In genomic region chr10:53863486-53864357, GRCm38 (mm10) we compare ENCODE assay signal across 7 mouse cellular contexts.
DNase-seq lines count a peak whose midpoint lies in the region; ATAC-seq lines count a peak whose summit lies in the region.

No protein-coding gene starts in this region.

- WGBS in forebrain, embryonic 11.5 days, result 58% methylated on average over 7 of the region's 7 CpGs
- 43% methylated on average over 7 of the region's 7 CpGs for WGBS in hindbrain, embryonic 14.5 days

- no peaks in the 10 kb centered on the region for H3K4me1 ChIP-seq in forebrain, embryonic 11.5 days (replicated peaks; ENCODE audit: control insufficient read depth, insufficient read depth, low read length)
- H3K4me1 ChIP-seq in hindbrain, embryonic 14.5 days (replicated peaks; ENCODE audit: control insufficient read depth, insufficient read depth, low read length), result no peaks in the 10 kb centered on the region

- no peaks in the 10 kb centered on the region for H3K36me3 ChIP-seq in forebrain, embryonic 11.5 days (ENCODE audit: control insufficient read depth, insufficient read depth, low read length)
- no peaks in the 10 kb centered on the region for H3K36me3 ChIP-seq in hindbrain, embryonic 14.5 days (replicated peaks; ENCODE audit: control insufficient read depth, insufficient read depth)

- ATAC-seq in forebrain, embryonic 11.5 days (replicated peaks; ENCODE audit: low FRiP score), result peak; percentile 56; the same call in 1 of the 2 replicates
- ATAC-seq in hindbrain, embryonic 14.5 days (ENCODE audit: low FRiP score), result peak; percentile 92

- no peak overlapping the region for H3K4me2 ChIP-seq in forebrain, embryonic 11.5 days (ENCODE audit: low read depth, low read length, severe bottlenecking)
- no peak overlapping the region for H3K4me2 ChIP-seq in hindbrain, embryonic 14.5 days (replicated peaks)

- no peaks in the 10 kb centered on the region for H3K27me3 ChIP-seq in forebrain, embryonic 11.5 days (ENCODE audit: control insufficient read depth, insufficient read depth, low read length)
- no peaks in the 10 kb centered on the region for H3K27me3 ChIP-seq in hindbrain, embryonic 14.5 days (ENCODE audit: control insufficient read depth, insufficient read depth, low read length)

- H3K27ac ChIP-seq in forebrain, embryonic 11.5 days (ENCODE audit: low read depth, low read length), result no peak overlapping the region
- H3K27ac ChIP-seq in hindbrain, embryonic 14.5 days, result no peak overlapping the region

- no peaks in the 10 kb centered on the region for H3K9me3 ChIP-seq in forebrain, embryonic 11.5 days (ENCODE audit: control insufficient read depth, low read length)
- no peaks in the 10 kb centered on the region for H3K9me3 ChIP-seq in hindbrain, embryonic 14.5 days (ENCODE audit: control insufficient read depth, low read length)

- no peak overlapping the region for H3K9ac ChIP-seq in forebrain, embryonic 11.5 days (ENCODE audit: low read length)
- H3K9ac ChIP-seq in hindbrain, embryonic 14.5 days, result no peak overlapping the region

- DNase-seq in MN1 (ENCODE audit: low spot score), result peak; percentile 16
- peak; percentile 89 for DNase-seq in brain, adult 2 months (ENCODE audit: low read depth, low spot score)
- DNase-seq in forebrain, embryonic 11.5 days (ENCODE audit: low spot score), result peak; percentile 59
- DNase-seq in hindbrain, embryonic 14.5 days (ENCODE audit: low spot score), result peak; percentile 91
- DNase-seq in layer of hippocampus, postnatal 36 days, result peak; percentile 26 to 45
- peak; percentile 63 for DNase-seq in lung, postnatal 14 days
- peak; percentile 48 for DNase-seq in right cerebral cortex, adult 18-20 months

- no peak overlapping the region for H3K4me3 ChIP-seq in forebrain, embryonic 11.5 days (ENCODE audit: low read depth, low read length)
- no peak overlapping the region for H3K4me3 ChIP-seq in hindbrain, embryonic 14.5 days (replicated peaks; ENCODE audit: low read length)

Comparison
In these comparisons a context has a peak if more than half of its experiments do, and no peak if none do; other contexts are left out.
1. DNase-seq: peak in every context shown above with its lines; median percentile 91 in hindbrain, embryonic 14.5 days; 89 in brain, adult 2 months; 63 in lung, postnatal 14 days; 59 in forebrain, embryonic 11.5 days; 48 in right cerebral cortex, adult 18-20 months; 36 in layer of hippocampus, postnatal 36 days; 16 in MN1.